Mouse (Mus musculus) regulatory T cell (primary cell): ENCODE data around the gene Olfr606.
"Not testable (repeated sequence)": the region's sequence is repeated elsewhere in the genome, so short reads cannot be mapped to it uniquely, and the experiment has no call there.

Experiments
- in situ Hi-C: fragments of 300-600 bp; cut with MboI, MseI; formaldehyde crosslinking; loops from one replicate; pipeline ENCODE4 v1.15.1; 2025; ENCODE audit warnings: high pct_unique_total_duplicates

Gene Olfr606

DNA sequence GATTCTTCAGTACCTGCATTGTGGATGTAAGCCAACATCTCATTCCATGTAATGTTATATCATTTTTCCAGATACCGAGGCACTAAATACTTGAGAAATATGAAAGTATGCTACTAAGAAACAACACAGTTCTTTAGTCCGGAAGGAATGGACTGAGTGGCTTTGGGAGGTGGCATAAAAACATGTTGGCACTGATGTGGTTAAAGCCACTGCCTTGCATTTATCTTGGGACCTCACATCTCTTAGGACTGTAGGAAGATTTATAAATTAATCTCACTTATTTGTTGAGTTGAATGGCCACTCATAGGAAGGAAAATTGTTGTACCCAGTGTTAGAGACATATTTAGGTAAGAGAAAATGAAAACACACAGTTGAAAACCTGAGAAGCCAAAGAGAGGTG lies at the start of gene Olfr606:
Gene Olfr606 (plus strand): TSS at position 301 of the 400 bp plus-strand sequence.
- in situ Hi-C loops, result no loop called here

DNA sequence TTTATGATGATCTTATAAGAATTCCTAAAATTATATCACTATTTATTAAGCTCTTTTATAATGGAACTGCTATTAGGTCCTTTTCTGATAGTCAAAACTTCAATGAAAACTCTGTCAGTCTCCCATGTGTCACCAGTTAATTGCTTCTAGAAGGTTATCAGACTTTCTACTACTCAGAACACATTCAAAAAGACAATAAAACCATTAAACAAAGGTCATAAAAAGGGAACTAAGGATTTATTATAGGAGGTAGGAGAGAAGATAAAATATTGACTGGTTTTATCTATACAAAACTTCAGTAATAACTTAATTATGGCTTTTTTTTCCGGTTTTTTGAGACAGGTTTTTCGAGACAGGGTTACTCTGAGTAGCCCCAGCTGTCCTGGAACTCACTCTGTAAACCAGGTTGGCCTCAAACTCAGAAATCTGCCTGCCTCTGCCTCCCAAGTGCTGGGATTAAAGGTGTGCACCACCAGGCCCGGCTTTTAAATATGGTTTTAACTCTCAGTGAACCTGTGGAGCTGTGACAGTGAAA lies 42.3 kb upstream of the Olfr606 start:
- in situ Hi-C loops, result not testable (repeated sequence)

DNA sequence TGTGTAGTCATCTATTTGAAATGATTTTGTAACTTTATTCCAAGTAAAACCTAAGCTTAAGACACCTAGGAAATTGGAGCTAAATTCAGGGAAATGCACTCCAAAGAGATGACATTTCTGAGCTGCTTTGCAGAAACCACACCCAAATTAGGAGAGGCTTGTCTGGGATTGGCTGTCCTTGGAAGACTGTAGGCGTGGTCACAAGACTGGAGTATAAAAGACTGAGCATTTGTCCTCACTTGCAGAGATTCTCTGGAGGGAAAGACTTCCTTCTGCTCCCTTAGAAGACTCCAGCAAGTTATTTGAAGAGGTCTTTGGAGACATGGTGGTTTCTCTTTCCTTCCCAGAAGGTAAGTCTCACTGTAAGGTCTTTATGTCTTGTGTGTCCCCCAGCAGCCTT lies 34.1 kb upstream of the Olfr606 start, which contains the start of gene Usp17lc:
Gene Usp17lc (plus strand): TSS at position 301 of the 400 bp plus-strand sequence.
- in situ Hi-C loops, result not testable (repeated sequence)

DNA sequence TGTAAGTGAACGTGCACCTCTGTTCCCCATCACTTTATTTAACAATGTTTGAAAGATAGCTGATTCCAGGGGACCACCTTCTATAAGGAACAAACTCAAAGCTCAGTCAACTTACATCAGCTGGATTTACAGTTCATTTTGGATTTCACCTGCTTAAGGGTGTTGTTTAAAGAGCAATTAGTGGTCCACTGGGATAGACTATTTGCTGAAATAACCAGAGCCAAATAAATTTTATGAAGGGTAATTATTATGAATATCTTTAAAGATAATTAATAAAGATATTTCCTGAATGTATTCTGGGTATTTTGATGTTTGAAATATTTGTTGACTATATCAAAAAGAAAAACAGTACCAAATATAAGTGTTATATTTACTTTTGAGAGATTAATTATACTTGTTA lies 3.5 kb upstream of the Olfr606 start, which contains the start of gene Olfr605:
Gene Olfr605 (minus strand): TSS at position 101 of the 400 bp plus-strand sequence.
- in situ Hi-C loops, result no loop called here

DNA sequence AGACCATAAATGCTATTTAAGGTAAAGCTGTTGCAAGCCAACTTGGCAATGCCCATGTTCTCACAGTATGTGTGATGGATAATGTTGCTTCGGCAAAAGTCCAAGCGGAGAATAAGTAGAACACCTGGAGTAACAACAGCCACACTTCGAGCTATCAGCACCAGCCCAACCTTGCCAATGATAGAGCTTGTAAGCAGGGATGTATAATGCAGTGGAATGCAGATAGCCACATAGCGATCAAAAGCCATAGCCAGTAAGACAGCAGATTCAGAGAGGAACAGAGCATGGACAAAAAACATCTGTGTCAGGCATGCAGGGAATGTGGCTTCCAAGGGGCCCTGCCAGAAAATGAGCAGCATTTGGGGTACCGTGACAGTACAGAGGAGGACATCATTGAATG lies 11.7 kb downstream of the Olfr606 start:
- in situ Hi-C loops, result no loop called here

DNA sequence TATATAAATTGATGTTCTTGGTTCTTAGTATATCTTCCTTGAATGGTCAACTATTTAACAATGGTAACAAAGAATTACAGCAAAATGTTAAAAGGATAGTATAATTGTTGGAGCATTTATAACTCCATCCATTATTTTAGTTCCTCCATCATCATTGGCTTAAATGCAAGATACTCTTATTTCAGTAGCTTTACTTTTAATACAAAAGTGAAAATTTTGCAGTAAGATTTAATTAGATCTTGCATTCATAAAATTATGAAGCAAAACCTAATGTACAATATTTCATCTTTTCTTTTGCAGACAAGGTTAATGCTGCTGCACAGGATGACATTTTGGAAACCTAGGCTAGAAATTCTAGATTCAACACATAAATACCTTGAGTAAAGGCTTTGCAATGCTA lies 20.7 kb downstream of the Olfr606 start, which contains the start of gene Olfr608:
Gene Olfr608 (plus strand): TSS at position 301 of the 400 bp plus-strand sequence.
- in situ Hi-C loops, result no loop called here

DNA sequence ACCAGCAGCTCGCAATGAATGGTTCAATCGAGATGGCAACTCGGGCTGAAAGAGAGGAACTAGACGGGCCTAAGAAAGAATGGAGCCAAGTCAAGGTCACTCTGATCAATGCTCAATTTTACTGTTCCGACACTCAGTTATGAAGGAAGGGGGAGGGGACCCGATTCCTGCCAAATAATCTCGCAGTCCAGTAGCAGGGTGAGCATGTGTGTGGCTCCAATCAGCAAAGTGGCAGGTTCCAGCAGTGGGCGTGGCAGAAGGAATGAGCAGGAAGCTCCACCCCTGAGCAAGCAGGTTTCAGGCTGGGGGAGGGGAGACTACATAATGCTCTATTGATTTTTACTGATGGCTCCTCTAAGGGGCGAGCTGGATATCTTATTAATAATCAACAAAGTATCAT lies 28.3 kb downstream of the Olfr606 start:
- in situ Hi-C loops, result not testable (repeated sequence)

DNA sequence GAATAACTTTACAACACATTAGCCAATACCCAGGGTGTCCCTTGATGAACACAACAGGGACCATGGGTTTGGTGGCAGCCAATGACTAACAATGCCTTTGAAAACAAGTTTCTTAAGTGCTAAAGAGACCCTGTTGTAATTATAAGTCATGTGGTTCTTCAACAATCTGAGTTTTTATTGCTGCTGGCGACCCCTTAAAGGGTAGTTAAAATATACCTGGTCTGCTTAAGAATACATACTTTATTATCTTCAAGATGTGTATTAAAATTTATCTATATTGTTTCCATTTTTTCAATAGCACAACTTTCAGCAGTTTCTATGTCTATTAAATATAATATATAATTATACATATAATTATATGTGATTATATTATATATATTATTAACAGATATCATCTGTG lies 49.1 kb downstream of the Olfr606 start, which contains the start of gene Olfr609:
Gene Olfr609 (minus strand): TSS at position 101 of the 400 bp plus-strand sequence.
- in situ Hi-C loops, result no loop called here
